ENCODE assay signal across 10 mouse cellular contexts in the genomic region with DNA sequence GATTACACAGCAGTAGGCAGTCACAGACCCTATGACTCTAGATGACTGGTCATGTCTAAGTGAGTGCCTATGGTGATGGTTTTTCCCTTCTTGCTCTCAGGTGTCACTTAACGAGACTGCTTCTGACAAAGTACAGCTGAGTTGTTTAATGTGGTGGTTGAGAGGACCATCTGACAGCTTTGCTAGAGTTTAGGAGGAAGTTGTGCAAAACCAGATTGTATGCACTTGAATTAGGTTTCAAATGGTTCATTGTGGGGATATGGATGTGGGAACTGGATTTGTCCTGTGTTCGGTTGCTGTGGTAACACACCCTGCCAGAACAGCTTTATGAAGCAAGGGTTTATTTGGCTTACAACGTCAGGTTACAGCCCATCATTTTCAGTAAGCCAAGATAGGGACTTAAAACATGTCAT.
DNase-seq lines count a peak whose midpoint lies in the region; ATAC-seq lines count a peak whose summit lies in the region.
"Had no signal": no experiment of that assay in that cellular context is flagged by ENCODE, and none has a peak within 500 bp of the region (broad histone marks: within the 10 kb centered on the region; RNA-seq: fewer than 3 reads in every experiment).

No protein-coding gene starts in this region.

- intact Hi-C loops in left cerebral cortex, postnatal 25 days (cut with DNase I): no loop called here
- intact Hi-C loops in left cerebral cortex, postnatal 10 days (cut with DNase I): no loop called here

- peak; percentile 27 to 47 for DNase-seq in left cerebral cortex, postnatal 25 days (ENCODE audit: low spot score in 2 of 2)
- no peak for DNase-seq in left cerebral cortex, postnatal 10 days (ENCODE audit: extremely low spot score in 1 of 2, low spot score in 2 of 2)
- DNase-seq in right cerebral cortex, postnatal 10 days (ENCODE audit: low spot score in 2 of 2): peak; percentile 25 to 46
- DNase-seq in right cerebral cortex, postnatal 25 days: no peak
- peak; percentile 56 for DNase-seq in forelimb bud, embryonic 11.5 days (ENCODE audit: low read depth, low spot score)
- DNase-seq in cerebellum, adult 11-12 months: no peak
- DNase-seq in spleen, postnatal 4 days (ENCODE audit: low spot score in 2 of 2): no peak
- DNase-seq: adrenal gland, postnatal 36 days; cerebellum, postnatal 14 days had no signal

- peak; percentile 71 for ATAC-seq in megakaryocyte progenitor cell, adult 5-6 weeks (replicated peaks; ENCODE audit: poor library complexity)

Comparison
In these comparisons a context has a peak if more than half of its experiments do, and no peak if none do; other contexts are left out.
1. DNase-seq: peak in left cerebral cortex, postnatal 25 days (2 of 2), right cerebral cortex, postnatal 10 days (2 of 2) and forelimb bud, embryonic 11.5 days (single experiment); none in left cerebral cortex, postnatal 10 days (0 of 2), right cerebral cortex, postnatal 25 days (single experiment), cerebellum, adult 11-12 months (single experiment) and spleen, postnatal 4 days (0 of 2).